Mouse (Mus musculus): ENCODE data around the gene Exoc4.

GRCm38 (mm10) chr6:33226700-33227099 lies 22.2 kb upstream of the Exoc4 start:
- TF ChIP-seq POLR2A (IDR thresholded peaks at IDR 0.05; ENCODE audit: insufficient read length, low read depth) (no peak), MYOD1 (IDR thresholded peaks at IDR 0.05; ENCODE audit: control insufficient read depth in 1 of 3, insufficient read length in 2 of 3, low read depth in 2 of 3) (no peak), USF1 (IDR thresholded peaks at IDR 0.05; ENCODE audit: low read depth) (no peak), MAX (IDR thresholded peaks at IDR 0.05; ENCODE audit: low read depth) (no peak), POLR2AphosphoS2 (IDR thresholded peaks at IDR 0.05; ENCODE audit: insufficient read length, low read depth) (no peak), TCF12 (IDR thresholded peaks at IDR 0.05; ENCODE audit: insufficient read depth, poor library complexity, severe bottlenecking) (no peak), SRF (IDR thresholded peaks at IDR 0.05; ENCODE audit: control insufficient read depth, insufficient read length, low read depth) (no peak), E2F4 (IDR thresholded peaks at IDR 0.05; ENCODE audit: insufficient read depth) (no peak), CEBPB (IDR thresholded peaks at IDR 0.05; ENCODE audit: insufficient read depth, poor library complexity, severe bottlenecking) (no peak)
